Comparison of ENCODE assay signal across 8 mouse cellular contexts in genomic region chr16:50030355-50030754, GRCm38 (mm10).
DNase-seq lines count a peak whose midpoint lies in the region; ATAC-seq and TF ChIP-seq lines count a peak whose summit lies in the region.
"Not testable (repeated sequence)": the region's sequence is repeated elsewhere in the genome, so short reads cannot be mapped to it uniquely, and the experiment has no call there.

No protein-coding gene starts in this region.

- H3K27ac ChIP-seq in embryonic facial prominence, embryonic 11.5 days (replicated peaks; ENCODE audit: low read depth, low read length); limb, embryonic 12.5 days; lung, postnatal 0 days (ENCODE audit: low read length); thymus, adult 2 months (ENCODE audit: control insufficient read depth, insufficient read depth, low read length): not testable (repeated sequence)

- not testable (repeated sequence) for H3K9me3 ChIP-seq in embryonic facial prominence, embryonic 11.5 days (replicated peaks; ENCODE audit: control insufficient read depth, low read length); limb, embryonic 12.5 days; lung, postnatal 0 days (ENCODE audit: low read length)

- H3K4me1 ChIP-seq in embryonic facial prominence, embryonic 11.5 days (ENCODE audit: control insufficient read depth, insufficient read depth, low read length); lung, postnatal 0 days (ENCODE audit: insufficient read depth, low read depth, low read length); thymus, adult 2 months (replicated peaks; ENCODE audit: control insufficient read depth, insufficient read depth, low read length): not testable (repeated sequence)
- H3K4me1 ChIP-seq in limb, embryonic 12.5 days (replicated peaks): peaks cover 13% of the 10 kb centered on the region

- DNase-seq in B cell, adult 2 months: peak; percentile 29 to 32
- not testable (repeated sequence) for DNase-seq in embryonic facial prominence, embryonic 11.5 days (ENCODE audit: low spot score); lung, postnatal 0 days (ENCODE audit: low spot score)
- DNase-seq in thymus, adult 2 months: peak; percentile 18

- H3K4me3 ChIP-seq in embryonic facial prominence, embryonic 11.5 days (ENCODE audit: low read depth, low read length); limb, embryonic 12.5 days (replicated peaks); lung, postnatal 0 days (ENCODE audit: low read depth, low read length); thymus, adult 2 months (ENCODE audit: control insufficient read depth, insufficient read depth, low read length): not testable (repeated sequence)

- not testable (repeated sequence) for TF ChIP-seq POLR2A in thymus, adult 2 months (IDR thresholded peaks at IDR 0.05; ENCODE audit: control insufficient read depth, extremely low read depth, insufficient read depth, low read length, poor library complexity)

- H3K36me3 ChIP-seq in embryonic facial prominence, embryonic 11.5 days (replicated peaks; ENCODE audit: control insufficient read depth, insufficient read depth, low read depth, low read length); limb, embryonic 12.5 days; lung, postnatal 0 days (ENCODE audit: insufficient read depth, low read length); thymus, adult 2 months (ENCODE audit: control insufficient read depth, insufficient read depth, low read length): not testable (repeated sequence)

- not testable (repeated sequence) for H3K27me3 ChIP-seq in embryonic facial prominence, embryonic 11.5 days (ENCODE audit: control insufficient read depth, insufficient read depth, low read length); limb, embryonic 12.5 days; lung, postnatal 0 days (replicated peaks; ENCODE audit: insufficient read depth, low read length); thymus, adult 2 months (ENCODE audit: control insufficient read depth, insufficient read depth, low read length)

- TF ChIP-seq CTCF in lung, postnatal 0 days (IDR thresholded peaks at IDR 0.05); thymus, adult 2 months (IDR thresholded peaks at IDR 0.05; ENCODE audit: borderline replicate concordance, control insufficient read depth, extremely low read depth, insufficient read depth, low read length, poor library complexity): not testable (repeated sequence)

- H3K4me2 ChIP-seq in embryonic facial prominence, embryonic 11.5 days (ENCODE audit: low read depth, low read length); limb, embryonic 12.5 days; lung, postnatal 0 days (replicated peaks; ENCODE audit: low read depth, low read length): not testable (repeated sequence)

- peak; percentile 70 for ATAC-seq in embryonic facial prominence, embryonic 11.5 days (replicated peaks; ENCODE audit: insufficient number of reproducible peaks, low FRiP score, low TSS enrichment, low read depth)
- peak; percentile 50 for ATAC-seq in frontal cortex, adult (ENCODE audit: low TSS enrichment)
- ATAC-seq in inflammation-experienced regulatory T-cells, adult 6 months: peak; percentile 30
- ATAC-seq in limb, embryonic 12.5 days (ENCODE audit: insufficient number of reproducible peaks, insufficient read depth, low FRiP score, low TSS enrichment, low read depth): peak; percentile 91
- peak; percentile 72 for ATAC-seq in lung, postnatal 0 days
- peak; percentile 89 for ATAC-seq in monocyte, adult 5-6 weeks (replicated peaks; ENCODE audit: insufficient number of reproducible peaks, low FRiP score, low TSS enrichment, poor library complexity, severe bottlenecking)

- not testable (repeated sequence) for H3K9ac ChIP-seq in embryonic facial prominence, embryonic 11.5 days (replicated peaks; ENCODE audit: low read length); limb, embryonic 12.5 days (replicated peaks); lung, postnatal 0 days (replicated peaks; ENCODE audit: low read depth)

- TF ChIP-seq EP300 in lung, postnatal 0 days (IDR thresholded peaks at IDR 0.05): not testable (repeated sequence)

Comparison
In these comparisons a context has a peak if more than half of its experiments do, and no peak if none do; other contexts are left out.
1. ATAC-seq: peak in every context shown above with its lines; median percentile 91 in limb, embryonic 12.5 days; 89 in monocyte, adult 5-6 weeks; 72 in lung, postnatal 0 days; 70 in embryonic facial prominence, embryonic 11.5 days; 50 in frontal cortex, adult; 30 in inflammation-experienced regulatory T-cells, adult 6 months.